Mouse (Mus musculus): ENCODE data around the gene Rrbp1. TPM values are rescaled to one million over a fixed set of nuclear protein-coding genes. Genes with fewer than 3 reads are reported as not detected.
A peak's percentile ranks its signal among the peaks of the same experiment; 100 is the strongest.

Rrbp1 gene
- total RNA-seq, 1 experiment from 2014 or later = 184 TPM

GRCm38 (mm10) chr2:143925826-143926225 lies 85.2 kb downstream of the Rrbp1 start:
- ATAC-seq (replicated peaks; ENCODE audit: low read depth, poor library complexity, severe bottlenecking) = no peak

GRCm38 (mm10) chr2:143924085-143924484 lies 87.0 kb downstream of the Rrbp1 start:
- ATAC-seq (replicated peaks; ENCODE audit: low read depth, poor library complexity, severe bottlenecking) = no peak

GRCm38 (mm10) chr2:143918831-143919502 lies 92.1 kb downstream of the Rrbp1 start:
- ATAC-seq (replicated peaks; ENCODE audit: low read depth, poor library complexity, severe bottlenecking) = no peak

GRCm38 (mm10) chr2:143917622-143918021 lies 93.4 kb downstream of the Rrbp1 start:
- ATAC-seq (replicated peaks; ENCODE audit: low read depth, poor library complexity, severe bottlenecking) = no peak

- peak; percentile 33 for ATAC-seq (replicated peaks; ENCODE audit: low read depth, poor library complexity, severe bottlenecking)
Observed at GRCm38 (mm10) chr2:143916229-143916628, 94.8 kb downstream of the Rrbp1 start.

GRCm38 (mm10) chr2:143915600-143916135 lies 95.4 kb downstream of the Rrbp1 start:
- peak; percentile 30 for ATAC-seq (replicated peaks; ENCODE audit: low read depth, poor library complexity, severe bottlenecking)

GRCm38 (mm10) chr2:143914760-143915599 lies 96.1 kb downstream of the Rrbp1 start, which contains the start of gene Dstn:
Dstn (plus strand) TSS chr2:143915320.
- peak; percentile 74 for ATAC-seq (replicated peaks; ENCODE audit: low read depth, poor library complexity, severe bottlenecking)

- no peak for ATAC-seq (replicated peaks; ENCODE audit: low read depth, poor library complexity, severe bottlenecking)
Observed at GRCm38 (mm10) chr2:143914221-143914620, 96.8 kb downstream of the Rrbp1 start.

GRCm38 (mm10) chr2:143912199-143912598 lies 98.9 kb downstream of the Rrbp1 start:
- ATAC-seq (replicated peaks; ENCODE audit: low read depth, poor library complexity, severe bottlenecking) = no peak

GRCm38 (mm10) chr2:143909230-143909629 lies 101.8 kb downstream of the Rrbp1 start:
- no peak for ATAC-seq (replicated peaks; ENCODE audit: low read depth, poor library complexity, severe bottlenecking)

- ATAC-seq (replicated peaks; ENCODE audit: low read depth, poor library complexity, severe bottlenecking) = no peak
Observed at GRCm38 (mm10) chr2:143904896-143905295, 106.2 kb downstream of the Rrbp1 start.

GRCm38 (mm10) chr2:143903376-143904045 lies 107.6 kb downstream of the Rrbp1 start:
- no peak for ATAC-seq (replicated peaks; ENCODE audit: low read depth, poor library complexity, severe bottlenecking)

- no peak for ATAC-seq (replicated peaks; ENCODE audit: low read depth, poor library complexity, severe bottlenecking)
Observed at GRCm38 (mm10) chr2:143900821-143901351, 110.2 kb downstream of the Rrbp1 start.

GRCm38 (mm10) chr2:143899470-143900220 lies 111.4 kb downstream of the Rrbp1 start:
- ATAC-seq (replicated peaks; ENCODE audit: low read depth, poor library complexity, severe bottlenecking) = no peak

Other genes with a start within 250 kb of the Rrbp1 start
- not detected in 2 replicates for gene Bfsp1, start 148.1 kb downstream of the Rrbp1 start, total RNA-seq (2017)
- 85.4 and 94.1 TPM in 2 replicates for gene Dstn, start 95.9 kb downstream of the Rrbp1 start, total RNA-seq (2017)
- not detected in 2 replicates for gene Banf2, start 21.8 kb upstream of the Rrbp1 start, total RNA-seq (2017)

Data from common myeloid progenitor, adult 5-6 weeks (primary cell).